Mouse (Mus musculus) heart, embryonic 14.5 days (tissue): ENCODE measurements around the gene Poll. TPM values are rescaled to one million over a fixed set of nuclear protein-coding genes. Genes with fewer than 3 reads are reported as not detected.

ENCODE experiments used
- ATAC-seq: fragments of 200-750 bp; cut with Nextera tagmentation; 2 replicates; pipeline ENCODE4 v1.8.0; 2017; ENCODE audit warnings: low read depth, moderate TSS enrichment; ENCODE audit not compliant: insufficient number of reproducible peaks, insufficient read depth, low FRiP score
- H3K27ac ChIP-seq, 2 experiments: fragments of 200-500 bp in 1 of 2; fragments of 300-500 bp in 1 of 2; sonication (generic) in 1 of 2; replicated peaks in 1 of 2; 2 replicates each; pipeline ENCODE4 v1.5.1; 2012 to 2014; ENCODE audit warnings: low read depth in 2 of 2, low read length in 2 of 2, control low read depth in 1 of 2, mild to moderate bottlenecking in 1 of 2, mixed read lengths in 1 of 2; ENCODE audit not compliant: control insufficient read depth in 1 of 2, insufficient read depth in 1 of 2
- H3K27me3 ChIP-seq: fragments of 300-500 bp; sonication (generic); 2 replicates; pipeline ENCODE4 v1.6.1; 2014; ENCODE audit warnings: mild to moderate bottlenecking, low read length, control low read depth; ENCODE audit not compliant: control insufficient read depth, insufficient read depth
- H3K36me3 ChIP-seq: fragments of 300-500 bp; sonication (generic); 2 replicates; pipeline ENCODE4 v1.6.1; 2014; ENCODE audit warnings: mild to moderate bottlenecking, control low read depth, low read length, mixed read lengths; ENCODE audit not compliant: control insufficient read depth, insufficient read depth
- H3K4me1 ChIP-seq, 2 experiments: fragments of 200-500 bp in 1 of 2; fragments of 300-500 bp in 1 of 2; sonication (generic) in 1 of 2; 2 replicates each; pipeline ENCODE4 v1.6.1; 2012 to 2014; ENCODE audit warnings: low read length in 2 of 2, control low read depth in 1 of 2, mixed read lengths in 1 of 2; ENCODE audit not compliant: control insufficient read depth in 2 of 2, insufficient read depth in 2 of 2
- H3K4me2 ChIP-seq: fragments of 300-500 bp; sonication (generic); 2 replicates; pipeline ENCODE4 v1.6.1; 2014; ENCODE audit warnings: mild to moderate bottlenecking, low read length
- H3K4me3 ChIP-seq, 2 experiments: fragments of 200-500 bp in 1 of 2; fragments of 300-500 bp in 1 of 2; sonication (generic) in 1 of 2; 2 replicates each; pipeline ENCODE4 v1.5.1; 2012 to 2014; ENCODE audit warnings: low read length in 2 of 2, mild to moderate bottlenecking in 2 of 2, control low read depth in 1 of 2, low read depth in 1 of 2, moderate library complexity in 1 of 2; ENCODE audit not compliant: control insufficient read depth in 1 of 2, insufficient read depth in 1 of 2
- H3K9ac ChIP-seq: fragments of 300-500 bp; sonication (generic); 2 replicates; pipeline ENCODE4 v1.6.1; 2014; ENCODE audit warnings: mild to moderate bottlenecking, low read length
- H3K9me3 ChIP-seq: fragments of 300-500 bp; sonication (generic); 2 replicates; pipeline ENCODE4 v1.6.1; 2016; ENCODE audit warnings: low read length, control low read depth; ENCODE audit not compliant: control insufficient read depth
- WGBS: fragments of 180-500 bp; shearing (Covaris S2); extraction: QIAGEN DNeasy Blood & Tissue Kit; methylation state at CpG from one replicate; pipeline ENCODE4 v1.1.7; 2014; 5-methylcytosine and 5-hydroxymethylcytosine counted together
- polyA plus RNA-seq: library from polyadenylated mRNA; unstranded; fragments of >200 nt; fragmentation: Nextera tagmentation; extraction: Ambion mirVana; gene quantifications from 2 replicates; pipeline ENCODE4 v1.2.1, GENCODE M21; 2014

The Poll gene
- polyA plus RNA-seq, 1 experiment from 2014 or later: 13.0 TPM

DNA sequence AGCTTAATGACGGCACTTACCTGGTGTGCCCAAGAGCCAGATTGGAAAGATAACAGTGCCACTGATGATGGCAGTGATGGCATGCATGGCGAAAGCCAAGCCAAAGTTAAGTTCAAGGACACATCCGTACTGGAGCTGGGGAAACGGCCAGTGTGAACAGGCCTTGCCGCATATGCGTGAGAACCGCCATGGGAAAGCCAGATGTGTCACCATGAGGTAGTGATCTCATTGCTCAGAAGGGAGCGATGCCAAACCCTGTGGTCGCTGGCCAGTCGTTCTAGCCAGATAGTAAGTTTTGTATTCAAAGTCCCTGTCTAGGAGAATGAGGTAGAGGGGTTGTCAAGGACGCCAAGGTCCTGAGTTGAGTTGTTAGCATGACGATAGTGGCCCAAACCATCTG lies 44.1 kb downstream of the Poll start:
- Histone ChIP-seq H3K9ac (no peak overlapping the region), H3K27ac (no peak overlapping the region), H3K4me3 (no peak overlapping the region), H3K4me1 (no peaks in the 10 kb centered on the region), H3K4me2 (no peak overlapping the region), H3K27me3 (no peaks in the 10 kb centered on the region), H3K9me3 (no peaks in the 10 kb centered on the region), H3K36me3 (peaks cover 82% of the 10 kb centered on the region)
- ATAC-seq: no peak
- WGBS: 92% methylated on average over 12 of the region's 12 CpGs

GRCm38 (mm10) chr19:45515341-45515740 lies 45.0 kb downstream of the Poll start:
- H3K36me3 ChIP-seq: peaks cover 73% of the 10 kb centered on the region
- H3K27me3 ChIP-seq: no peaks in the 10 kb centered on the region
- no peaks in the 10 kb centered on the region for H3K4me1 ChIP-seq
- whole genome bisulfite sequencing: 91% methylated on average over 2 of the region's 2 CpGs
- H3K9me3 ChIP-seq: no peaks in the 10 kb centered on the region
- no peak overlapping the region for H3K4me2 ChIP-seq
- H3K4me3 ChIP-seq: no peak overlapping the region
- H3K27ac ChIP-seq: no peak overlapping the region
- H3K9ac ChIP-seq: no peak overlapping the region
- no peak for ATAC-seq

DNA sequence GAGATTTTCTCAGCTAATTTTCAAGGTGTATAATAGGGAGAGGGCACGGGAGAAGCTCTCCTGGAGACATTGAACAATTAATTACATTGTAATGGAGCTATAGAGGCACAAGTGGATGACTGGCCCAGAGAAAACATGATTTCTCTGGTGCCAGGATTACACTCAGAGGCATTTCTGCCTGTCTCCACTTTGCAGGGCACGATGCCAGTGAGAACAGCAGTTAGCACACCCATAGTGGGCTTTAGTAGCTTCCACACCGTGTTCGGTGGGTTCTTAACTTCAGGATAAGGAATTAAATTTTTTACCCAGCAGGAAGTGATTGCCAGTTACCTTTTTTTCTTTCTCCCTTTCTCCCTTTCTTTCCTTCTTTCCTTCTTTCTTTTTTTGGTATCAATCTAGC lies 48.9 kb downstream of the Poll start:
- Histone ChIP-seq H3K27ac (no peak overlapping the region), H3K9ac (no peak overlapping the region), H3K4me3 (no peak overlapping the region), H3K4me2 (no peak overlapping the region), H3K9me3 (no peaks in the 10 kb centered on the region), H3K36me3 (peaks cover 38% of the 10 kb centered on the region), H3K27me3 (no peaks in the 10 kb centered on the region), H3K4me1 (peaks cover 6 to 15% of the 10 kb centered on the region in 2 experiments)
- no peak for ATAC-seq
- 83% methylated on average over 4 of the region's 4 CpGs for WGBS

- Histone ChIP-seq H3K4me2 (no peak overlapping the region), H3K27ac (no peak overlapping the region), H3K4me3 (no peak overlapping the region), H3K9ac (no peak overlapping the region), H3K4me1 (peaks cover 6 to 15% of the 10 kb centered on the region in 2 experiments), H3K9me3 (no peaks in the 10 kb centered on the region), H3K36me3 (peaks cover 31% of the 10 kb centered on the region), H3K27me3 (no peaks in the 10 kb centered on the region)
- ATAC-seq: no peak
- 76% methylated on average over 3 of the region's 3 CpGs for WGBS
These were observed 49.7 kb downstream of the Poll start for GRCm38 (mm10) chr19:45510680-45511079.

- Histone ChIP-seq H3K27ac (peak overlapping the region; percentile 38 to 74), H3K27me3 (no peaks in the 10 kb centered on the region), H3K4me3 (peak overlapping the region in 1 of 2 experiments; percentile 6; a peak in 1 of 4 replicates), H3K4me2 (peak overlapping the region; percentile 54), H3K4me1 (peaks cover 6 to 15% of the 10 kb centered on the region in 2 experiments), H3K9ac (peak overlapping the region; percentile 26; the same call in 1 of the 2 replicates), H3K9me3 (no peaks in the 10 kb centered on the region), H3K36me3 (0 out of 2 replicates have a peak, but pooled peaks cover under 1% of the 10 kb centered on the region)
- WGBS: 15% methylated on average over 19 of the region's 19 CpGs
- peak; percentile 81; the same call in 1 of the 2 replicates for ATAC-seq
These were observed 52.8 kb downstream of the Poll start for GRCm38 (mm10) chr19:45507531-45507930.

DNA sequence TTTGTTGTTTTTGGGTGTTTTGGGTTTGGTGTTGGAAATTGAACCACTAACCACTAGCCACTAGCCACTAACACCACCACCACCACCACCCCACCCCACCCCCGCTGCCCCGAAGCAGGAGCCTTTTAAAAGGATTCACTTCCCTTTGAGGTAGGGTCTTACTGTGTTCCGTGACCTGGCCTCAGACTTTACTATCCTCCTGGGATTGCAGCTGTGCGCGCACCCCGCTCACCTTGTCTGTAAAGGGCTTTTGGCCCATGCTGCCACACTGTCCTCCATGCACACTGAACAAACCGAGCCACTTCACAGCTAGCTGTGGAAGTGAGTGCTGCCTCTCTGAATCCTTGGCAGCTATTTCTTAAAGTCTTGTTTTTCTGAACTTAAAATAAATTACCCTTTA lies 54.9 kb downstream of the Poll start:
- Histone ChIP-seq H3K4me1 (peaks cover 6 to 15% of the 10 kb centered on the region in 2 experiments), H3K27ac (no peak overlapping the region), H3K4me2 (no peak overlapping the region), H3K9ac (no peak overlapping the region), H3K9me3 (no peaks in the 10 kb centered on the region), H3K4me3 (no peak overlapping the region), H3K36me3 (no peaks in the 10 kb centered on the region), H3K27me3 (no peaks in the 10 kb centered on the region)
- 88% methylated on average over 7 of the region's 7 CpGs for WGBS
- ATAC-seq: no peak

Other genes starting within 250 kb of the Poll start
- gene Btrc, start 196.8 kb downstream of the Poll start, polyA plus RNA-seq: 36.4 and 37.4 TPM in 2 replicates
- gene Gm17018, start 84 bp upstream of the Poll start, polyA plus RNA-seq: 31.8 and 38.2 TPM in 2 replicates
- gene Fbxw4, start 99.8 kb upstream of the Poll start, polyA plus RNA-seq: 4.1 and 6.3 TPM in 2 replicates
- 0.46 TPM in 1 of 2 replicates, not detected in the other for gene Fgf8, start 182.4 kb upstream of the Poll start, polyA plus RNA-seq
- 9.8 and 10.2 TPM in 2 replicates for gene Npm3, start 189.1 kb upstream of the Poll start, polyA plus RNA-seq
- gene Mgea5, start 223.3 kb upstream of the Poll start, polyA plus RNA-seq: 47.0 and 47.1 TPM in 2 replicates